Mouse (Mus musculus) heart, postnatal 36 days (tissue): ENCODE data around the gene Spryd3. TPM values are rescaled to one million over a fixed set of nuclear protein-coding genes. Genes with fewer than 3 reads are reported as not detected.
A peak's percentile ranks its signal among the peaks of the same experiment; 100 is the strongest.
"Not testable (repeated sequence)": the region's sequence is repeated elsewhere in the genome, so short reads cannot be mapped to it uniquely, and the experiment has no call there.

Source experiments
- DNase-seq, 2 experiments: peaks; one replicate each; pipeline ENCODE4 v3.0.0; 2021 to 2022
- intact Hi-C: fragments of 180-260 bp; cut with DNase I; formaldehyde crosslinking; loops from one replicate; pipeline ENCODE4 v1.15.1; 2025
- total RNA-seq, 2 experiments: library from RNA; stranded (reverse); gene quantifications; 2 replicates each; pipeline ENCODE4 v1.2.3; 2021

The Spryd3 gene
- total RNA-seq: 10 to 100 TPM; 14.8 to 14.9 TPM

DNA sequence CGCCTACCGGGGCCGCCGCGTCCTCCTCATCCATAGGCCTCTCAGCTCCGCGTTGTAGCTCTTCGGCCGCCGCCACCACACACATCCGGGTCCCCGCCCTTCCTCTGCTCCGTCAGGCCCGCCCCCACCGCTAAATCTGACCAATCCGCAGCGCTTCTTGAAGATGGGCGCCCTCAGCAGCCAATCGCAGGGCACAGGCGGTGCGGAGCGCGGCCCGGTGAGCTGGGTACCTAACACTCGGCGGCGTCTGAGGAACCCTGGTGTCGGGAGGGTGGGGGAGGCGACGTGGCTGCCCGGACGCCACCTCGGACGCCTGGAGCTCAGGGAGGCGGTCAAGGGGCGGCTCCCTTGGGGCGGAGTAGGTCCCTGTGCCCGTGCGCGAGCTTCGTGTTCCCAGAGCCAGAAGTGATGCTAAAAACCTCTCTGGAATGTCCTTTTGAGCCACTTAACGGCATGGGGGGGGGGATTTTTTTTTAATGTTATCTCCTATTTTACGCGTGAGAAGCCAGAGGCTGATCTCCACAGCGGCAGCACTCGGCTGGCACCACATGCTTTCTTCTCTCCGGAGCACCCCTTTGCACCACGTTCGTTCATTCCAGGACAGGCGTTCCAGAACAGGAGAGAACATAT, at the start of gene Spryd3:
Gene Spryd3, minus strand, starts transcription at position 106 of the 630 bp plus-strand sequence.
- DNase-seq: peak; percentile 99
- intact Hi-C loops: no loop called here

- no peak for DNase-seq
- intact Hi-C loops: no loop called here
These were observed 47.0 kb upstream of the Spryd3 start for GRCm38 (mm10) chr15:102183076-102183475.

DNA sequence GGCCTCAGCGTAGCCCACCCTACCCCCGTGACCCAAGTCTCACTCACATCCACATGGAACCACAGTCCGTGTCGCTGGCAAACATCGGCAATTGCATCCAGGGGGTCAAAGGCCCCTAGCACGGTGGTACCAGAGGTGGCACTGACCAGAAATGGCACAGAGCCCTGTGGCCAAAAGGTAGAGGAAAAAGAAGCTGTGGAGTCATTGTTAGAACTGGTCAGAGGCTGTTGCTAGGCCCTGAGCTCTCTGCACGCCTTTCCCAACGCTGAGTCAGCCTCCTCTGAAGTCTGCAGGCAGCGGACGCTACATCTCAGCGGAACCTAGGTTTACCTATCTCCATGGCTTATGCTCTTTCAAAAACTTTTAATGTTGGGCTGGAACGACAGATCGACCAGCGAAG, 43.9 kb upstream of the Spryd3 start:
- DNase-seq: no peak
- intact Hi-C loops: loop anchor here (2.0 kb wide), 2 partner anchors 99 to 137 kb away; partner anchors contain the start of gene Mfsd5

- no peak for DNase-seq
- intact Hi-C loops: loop anchor here (2.0 kb wide), 2 partner anchors 100 to 138 kb away; partner anchors contain the start of gene Mfsd5
These were observed 43.1 kb upstream of the Spryd3 start for GRCm38 (mm10) chr15:102179106-102179505.

- DNase-seq: peak; percentile 84 to 91
- intact Hi-C loops: loop anchor here (1.0 to 2.0 kb wide), 3 partner anchors 46 to 139 kb away; partner anchors contain the start of gene Mfsd5
These were observed 42.2 kb upstream of the Spryd3 start for GRCm38 (mm10) chr15:102178279-102178678.

- intact Hi-C loops: no loop called here
- no peak for DNase-seq
These were observed 41.4 kb upstream of the Spryd3 start for GRCm38 (mm10) chr15:102177417-102177816.

- DNase-seq: no peak
- intact Hi-C loops: no loop called here
These were observed 40.7 kb upstream of the Spryd3 start for GRCm38 (mm10) chr15:102176571-102177316.

- intact Hi-C loops: no loop called here
- DNase-seq: no peak
These were observed 39.8 kb upstream of the Spryd3 start for GRCm38 (mm10) chr15:102175736-102176319.

GRCm38 (mm10) chr15:102173581-102173980, 37.5 kb upstream of the Spryd3 start:
- DNase-seq: no peak
- intact Hi-C loops: no loop called here

GRCm38 (mm10) chr15:102169064-102169463, 33.0 kb upstream of the Spryd3 start:
- intact Hi-C loops: no loop called here
- DNase-seq: no peak

- intact Hi-C loops: no loop called here
- DNase-seq: no peak
These were observed 31.6 kb upstream of the Spryd3 start for GRCm38 (mm10) chr15:102167620-102168021.

DNA sequence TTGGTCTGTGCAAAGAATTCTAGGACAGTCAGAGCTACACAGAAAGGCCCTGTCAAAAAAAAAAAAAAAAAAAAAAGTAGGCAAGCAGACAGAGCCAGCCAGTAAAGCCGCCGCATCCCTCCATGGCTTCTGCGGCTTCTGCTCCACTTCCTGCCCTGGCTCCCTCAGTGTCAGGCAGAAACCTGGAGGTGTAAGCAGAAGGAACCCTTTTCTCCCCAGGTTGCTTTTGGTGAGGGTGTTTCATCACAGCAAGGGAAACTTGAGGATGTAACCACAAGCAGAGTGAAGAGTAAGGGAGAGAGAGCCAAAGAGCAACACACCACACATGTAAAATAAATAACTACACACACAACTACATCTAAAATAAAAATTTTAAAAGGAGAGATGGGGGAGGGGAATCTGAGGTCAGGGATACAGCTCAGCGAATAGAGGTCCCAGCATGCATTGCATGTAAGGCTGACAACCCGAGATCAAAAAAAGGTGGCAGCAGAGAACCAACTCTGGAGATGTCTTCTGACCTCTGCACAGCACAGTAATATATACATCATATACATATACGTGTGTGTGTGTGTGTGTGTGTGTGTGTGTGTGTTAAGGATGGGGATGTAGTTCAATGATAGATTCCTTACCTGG, 29.6 kb upstream of the Spryd3 start:
- DNase-seq: no peak
- intact Hi-C loops: no loop called here

GRCm38 (mm10) chr15:102163900-102164693, 28.1 kb upstream of the Spryd3 start:
- DNase-seq: no peak
- intact Hi-C loops: no loop called here

GRCm38 (mm10) chr15:102160415-102161060, 24.5 kb upstream of the Spryd3 start:
- intact Hi-C loops: no loop called here
- DNase-seq: no peak

- intact Hi-C loops: no loop called here
- no peak for DNase-seq
These were observed 20.8 kb upstream of the Spryd3 start for GRCm38 (mm10) chr15:102156836-102157235.

DNA sequence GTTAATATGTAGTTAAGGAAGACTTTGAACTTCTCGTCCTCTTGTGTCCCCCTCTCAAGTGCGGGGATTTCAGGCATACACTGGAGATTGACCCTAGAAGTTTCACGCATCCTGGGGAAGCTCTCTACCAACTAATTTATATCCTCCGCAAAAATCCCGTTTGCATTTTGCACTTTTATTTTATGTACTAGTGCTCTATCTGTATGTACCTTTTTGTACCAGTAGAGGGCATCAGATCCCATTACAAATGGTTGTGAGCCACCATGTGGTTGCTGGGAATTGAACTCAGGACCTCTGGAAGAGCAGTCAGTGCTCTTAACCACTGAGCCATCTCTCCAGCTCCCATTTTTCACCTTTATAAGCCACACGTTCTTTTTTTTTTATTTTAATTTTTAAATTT, 19.0 kb upstream of the Spryd3 start:
- DNase-seq, intact Hi-C loops: not testable (repeated sequence)

DNA sequence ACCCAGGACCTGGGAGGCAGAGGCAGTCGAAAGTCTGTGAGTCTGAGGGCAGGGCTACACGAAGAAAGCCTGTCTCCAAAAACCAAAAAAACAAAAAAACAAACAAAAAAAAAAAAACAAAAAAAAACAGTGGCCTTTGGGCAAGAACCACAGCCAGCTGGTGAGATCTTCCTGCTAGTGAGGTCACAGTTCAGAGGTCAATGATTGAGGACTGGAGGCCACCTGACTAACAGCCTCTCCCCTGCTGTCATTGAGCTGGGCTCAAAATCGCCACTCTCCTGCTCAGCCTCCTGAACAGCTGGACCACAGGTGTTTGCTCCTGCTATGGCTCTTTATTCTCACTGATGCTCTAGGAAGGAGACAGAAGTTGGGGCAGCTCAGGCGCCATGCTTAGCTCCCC, 16.6 kb upstream of the Spryd3 start:
- no peak for DNase-seq
- intact Hi-C loops: no loop called here

- peak; percentile 40 to 43 for DNase-seq
- intact Hi-C loops: no loop called here
These were observed 14.5 kb upstream of the Spryd3 start, which contains the start of gene Soat2 for GRCm38 (mm10) chr15:102150301-102151135. Gene Soat2, plus strand, starts transcription at chr15:102150526.

DNA sequence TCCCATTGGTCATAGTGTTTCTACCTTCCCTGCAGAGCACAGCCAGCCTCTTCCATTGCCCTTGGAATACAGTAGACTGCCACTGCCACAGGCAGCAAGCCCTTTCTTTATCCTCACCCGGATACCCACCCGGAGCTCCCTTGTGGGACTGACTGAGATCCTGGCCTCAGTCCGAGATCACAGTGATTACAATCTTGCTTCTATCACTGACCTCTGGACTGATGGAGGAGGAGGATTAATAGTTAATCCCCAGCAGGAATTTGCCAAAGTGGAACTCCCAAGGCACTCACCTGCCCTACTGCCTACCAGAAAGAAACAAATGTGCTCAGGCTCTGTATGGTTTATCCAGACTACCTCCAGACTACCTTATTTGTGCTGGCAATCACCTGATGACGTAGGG, 13.5 kb upstream of the Spryd3 start:
- intact Hi-C loops: loop anchor here (5.0 kb wide), 2 partner anchors 42 to 162 kb away; no protein-coding TSS in a partner anchor
- DNase-seq: no peak
